Mouse (Mus musculus) liver, adult 2 months (tissue): Measurements from ENCODE around the gene Zfp318.

Experiments
- CTCF ChIP-seq: fragments of 200-500 bp; IDR thresholded peaks from 2 replicates; pipeline ENCODE4 v1.5.1; 2011; ENCODE audit warnings: low read depth, low read length, control low read depth
- POLR2A ChIP-seq: fragments of 200-500 bp; IDR thresholded peaks from 2 replicates; pipeline ENCODE4 v1.6.1; 2011; ENCODE audit warnings: low read length, control low read depth; ENCODE audit not compliant: insufficient read depth; ENCODE audit errors: extremely low read depth

- TF ChIP-seq CTCF (no peak), POLR2A (no peak)
Measured at GRCm38 (mm10) chr17:46444839-46445579, 61.5 kb downstream of the Zfp318 start.
